Mouse (Mus musculus) stomach, embryonic 16.5 days (tissue): Measurements from ENCODE around the gene Mfsd12. TPM values are rescaled to one million over a fixed set of nuclear protein-coding genes. Genes with fewer than 3 reads are reported as not detected.
A peak's percentile ranks its signal among the peaks of the same experiment; 100 is the strongest.

Source experiments
- ATAC-seq: fragments of 200-750 bp; cut with Nextera tagmentation; 2 replicates; pipeline ENCODE4 v1.8.0; 2017; ENCODE audit warnings: moderate number of reproducible peaks, moderate TSS enrichment; ENCODE audit not compliant: insufficient read depth, low FRiP score
- H3K27ac ChIP-seq: fragments of 300-500 bp; sonication (generic); 2 replicates; pipeline ENCODE4 v1.5.1; 2014; ENCODE audit warnings: low read length
- H3K27me3 ChIP-seq: fragments of 300-500 bp; sonication (generic); 2 replicates; pipeline ENCODE4 v1.6.1; 2014; ENCODE audit warnings: low read length, control low read depth, mixed read lengths; ENCODE audit not compliant: control insufficient read depth, insufficient read depth
- H3K36me3 ChIP-seq: fragments of 300-500 bp; sonication (generic); 2 replicates; pipeline ENCODE4 v1.6.1; 2014; ENCODE audit warnings: low read length; ENCODE audit not compliant: control insufficient read depth, insufficient read depth
- H3K4me1 ChIP-seq: fragments of 300-500 bp; sonication (generic); 2 replicates; pipeline ENCODE4 v1.6.1; 2014; ENCODE audit warnings: low read length, control low read depth, mixed read lengths; ENCODE audit not compliant: control insufficient read depth, insufficient read depth
- H3K4me2 ChIP-seq: fragments of 300-500 bp; sonication (generic); 2 replicates; pipeline ENCODE4 v1.6.1; 2014; ENCODE audit warnings: low read depth, low read length, mixed read lengths
- H3K4me3 ChIP-seq: fragments of 300-500 bp; sonication (generic); replicated peaks from 2 replicates; pipeline ENCODE4 v1.5.1; 2014; ENCODE audit warnings: mild to moderate bottlenecking, low read length
- H3K9ac ChIP-seq: fragments of 300-500 bp; sonication (generic); 2 replicates; pipeline ENCODE4 v1.6.1; 2014; ENCODE audit warnings: low read length
- H3K9me3 ChIP-seq: fragments of 300-500 bp; sonication (generic); replicated peaks from 2 replicates; pipeline ENCODE4 v1.6.1; 2016; ENCODE audit warnings: low read length, control low read depth; ENCODE audit not compliant: control insufficient read depth
- WGBS: fragments of 180-500 bp; shearing (Covaris S2); extraction: QIAGEN DNeasy Blood & Tissue Kit; methylation state at CpG from one replicate; pipeline ENCODE4 v1.1.7; 2014; 5-methylcytosine and 5-hydroxymethylcytosine counted together
- polyA plus RNA-seq: library from polyadenylated mRNA; unstranded; fragments of >200 nt; fragmentation: Nextera tagmentation; extraction: Ambion mirVana; gene quantifications from 2 replicates; pipeline ENCODE4 v1.2.1, GENCODE M21; 2015

Gene Mfsd12
- polyA plus RNA-seq, 1 experiment from 2014 or later: 8.6 TPM

DNA sequence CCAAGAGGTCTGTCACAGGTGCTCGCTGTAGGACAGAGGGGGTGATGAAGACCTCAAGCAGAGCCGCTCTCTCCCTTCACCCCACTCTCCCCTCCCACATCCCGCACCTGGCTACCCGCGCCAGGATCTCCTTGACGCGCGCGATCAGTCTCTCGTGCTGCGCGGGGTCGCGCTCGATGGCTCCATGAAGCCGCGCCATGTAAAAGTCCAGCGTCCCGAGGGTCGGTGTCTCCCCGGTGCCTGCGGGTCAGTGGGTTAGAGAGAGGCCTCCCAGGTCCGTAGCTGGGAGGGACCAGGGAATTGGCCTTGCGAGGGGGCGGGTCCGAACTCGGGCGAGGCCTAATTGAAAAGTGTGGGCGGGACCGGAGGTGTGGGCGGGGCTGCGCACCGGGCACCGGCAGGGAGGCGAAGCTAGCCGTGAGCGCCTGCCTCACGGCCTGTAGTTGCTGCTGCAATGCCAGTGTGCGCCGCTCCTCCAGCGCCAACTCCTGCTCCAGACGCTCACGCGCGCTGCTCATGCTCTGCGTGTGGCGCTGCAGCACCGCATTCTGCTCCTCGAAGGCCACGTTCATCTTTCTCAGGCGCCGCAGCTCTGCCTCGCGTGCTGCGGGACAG, 10.7 kb upstream of the Mfsd12 start:
- Histone ChIP-seq H3K4me2 (peak overlapping the region; percentile 62), H3K36me3 (peaks cover 12% of the 10 kb centered on the region; the same call in 1 of the 2 replicates), H3K4me1 (peaks cover 36% of the 10 kb centered on the region), H3K9me3 (no peaks in the 10 kb centered on the region), H3K27me3 (peaks cover 20% of the 10 kb centered on the region), H3K9ac (peak overlapping the region; percentile 32), H3K27ac (no peak overlapping the region; the same call in 1 of the 2 replicates), H3K4me3 (peak overlapping the region; percentile 38)
- ATAC-seq: peak; percentile 20
- WGBS: 14% methylated on average over 54 of the region's 55 CpGs

DNA sequence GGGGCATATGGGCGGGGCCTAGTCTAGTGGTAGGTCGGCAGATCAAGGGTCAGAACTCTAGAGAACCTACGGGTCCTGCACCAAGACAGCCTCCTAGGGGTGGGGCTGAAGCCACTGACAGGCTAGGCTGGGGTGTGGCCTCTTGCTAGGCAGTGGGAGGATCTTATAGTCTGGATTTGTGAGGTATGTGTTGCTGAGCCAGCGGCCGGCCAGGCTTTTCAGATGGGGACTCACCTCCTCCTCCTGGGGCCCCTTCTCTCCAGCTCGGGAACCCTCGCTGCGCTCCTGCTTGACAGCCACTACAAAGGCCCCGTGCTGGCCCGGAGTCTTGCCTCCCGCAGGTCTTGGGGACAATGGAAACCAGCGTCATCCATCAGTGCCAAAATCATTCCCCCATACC, 8.1 kb upstream of the Mfsd12 start:
- Histone ChIP-seq H3K4me2 (peak overlapping the region; percentile 94), H3K27me3 (no peaks in the 10 kb centered on the region), H3K4me3 (peak overlapping the region; percentile 79), H3K36me3 (peaks cover 12% of the 10 kb centered on the region; the same call in 1 of the 2 replicates), H3K4me1 (peaks cover 31% of the 10 kb centered on the region), H3K27ac (peak overlapping the region; percentile 88), H3K9me3 (no peaks in the 10 kb centered on the region), H3K9ac (peak overlapping the region; percentile 95)
- 4% methylated on average over 12 of the region's 12 CpGs for WGBS
- peak; percentile 19; the same call in 1 of the 2 replicates for ATAC-seq

DNA sequence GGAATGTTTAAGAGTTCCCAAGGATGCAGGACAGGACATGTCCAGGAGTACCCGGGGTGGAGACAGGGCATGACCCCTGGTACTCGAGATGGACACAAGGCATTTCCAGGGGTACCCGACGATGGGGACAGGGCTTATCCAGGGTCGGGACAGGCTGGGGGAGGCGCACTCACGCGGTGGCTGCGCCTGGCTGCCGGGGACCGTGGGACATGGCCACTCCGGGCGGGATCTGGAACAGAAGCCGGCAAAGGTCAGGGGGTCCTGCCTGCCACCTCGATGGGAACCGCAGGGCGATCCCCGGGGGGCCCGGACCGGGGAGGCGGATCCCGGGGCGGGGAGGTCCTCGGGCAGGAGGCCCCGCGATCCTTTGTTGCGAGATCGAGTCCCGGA, 7.3 kb upstream of the Mfsd12 start:
- WGBS: under 1% methylated on average over 29 of the region's 29 CpGs
- H3K27me3 ChIP-seq: no peaks in the 10 kb centered on the region

DNA sequence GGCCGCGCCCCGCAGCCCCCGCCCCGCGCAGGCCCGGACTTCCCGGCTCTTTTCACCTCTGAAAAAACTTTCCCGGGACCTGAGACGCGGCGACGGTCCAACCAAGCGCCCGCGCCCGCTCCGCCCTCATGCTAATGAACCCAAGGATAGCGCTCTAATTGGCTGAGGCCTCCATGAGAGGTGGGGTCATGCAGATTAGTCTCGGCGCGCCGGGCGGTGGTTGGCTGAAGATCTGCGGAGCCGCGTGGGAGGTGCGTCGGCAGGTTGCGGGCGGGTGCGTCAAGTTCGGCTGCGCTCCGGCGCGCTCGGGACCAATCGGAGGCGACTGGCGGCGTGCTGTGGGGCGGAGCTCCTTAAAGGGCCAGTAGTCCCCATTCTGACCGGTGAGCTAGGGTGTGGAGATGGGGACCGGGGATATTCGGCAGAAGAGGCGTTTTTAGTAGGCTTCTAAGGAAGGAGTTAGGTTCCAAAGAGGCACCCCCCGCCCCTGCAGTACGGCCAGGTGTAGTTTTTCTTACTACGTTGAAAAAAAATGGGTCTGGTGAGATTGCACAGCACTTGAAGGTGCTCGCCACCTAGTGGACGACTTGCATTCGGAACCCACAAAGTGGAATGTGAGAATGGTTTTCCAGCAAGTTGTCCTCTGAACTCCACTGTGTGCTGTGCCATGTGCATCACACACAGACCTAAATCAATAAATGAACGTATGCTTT, 6.8 kb upstream of the Mfsd12 start, which contains the start of gene Hmg20b:
TSS of gene Hmg20b (minus strand) at position 130 of the 713 bp plus-strand sequence.
- peaks cover 31% of the 10 kb centered on the region for H3K4me1 ChIP-seq
- under 1% methylated on average over 54 of the region's 54 CpGs for WGBS
- H3K27ac ChIP-seq: peak within 1 kb of the TSS; percentile 88
- H3K4me3 ChIP-seq: peak within 1 kb of the TSS; percentile 79
- peak within 1 kb of the TSS; percentile 94 for H3K4me2 ChIP-seq
- H3K36me3 ChIP-seq: peaks cover 12% of the 10 kb centered on the region; the same call in 1 of the 2 replicates
- H3K27me3 ChIP-seq: no peaks in the 10 kb centered on the region
- H3K9ac ChIP-seq: peak within 1 kb of the TSS; percentile 95
- no peaks in the 10 kb centered on the region for H3K9me3 ChIP-seq
- peak; percentile 95 for ATAC-seq

More for the DNA sequence above, 7.3 kb upstream of the Mfsd12 start:
- Histone ChIP-seq H3K27ac (peak overlapping the region; percentile 88), H3K9me3 (no peaks in the 10 kb centered on the region), H3K9ac (peak overlapping the region; percentile 95), H3K4me2 (peak overlapping the region; percentile 94), H3K36me3 (peaks cover 12% of the 10 kb centered on the region; the same call in 1 of the 2 replicates), H3K4me3 (peak overlapping the region; percentile 79), H3K4me1 (peaks cover 31% of the 10 kb centered on the region)
- peak; percentile 3 for ATAC-seq

DNA sequence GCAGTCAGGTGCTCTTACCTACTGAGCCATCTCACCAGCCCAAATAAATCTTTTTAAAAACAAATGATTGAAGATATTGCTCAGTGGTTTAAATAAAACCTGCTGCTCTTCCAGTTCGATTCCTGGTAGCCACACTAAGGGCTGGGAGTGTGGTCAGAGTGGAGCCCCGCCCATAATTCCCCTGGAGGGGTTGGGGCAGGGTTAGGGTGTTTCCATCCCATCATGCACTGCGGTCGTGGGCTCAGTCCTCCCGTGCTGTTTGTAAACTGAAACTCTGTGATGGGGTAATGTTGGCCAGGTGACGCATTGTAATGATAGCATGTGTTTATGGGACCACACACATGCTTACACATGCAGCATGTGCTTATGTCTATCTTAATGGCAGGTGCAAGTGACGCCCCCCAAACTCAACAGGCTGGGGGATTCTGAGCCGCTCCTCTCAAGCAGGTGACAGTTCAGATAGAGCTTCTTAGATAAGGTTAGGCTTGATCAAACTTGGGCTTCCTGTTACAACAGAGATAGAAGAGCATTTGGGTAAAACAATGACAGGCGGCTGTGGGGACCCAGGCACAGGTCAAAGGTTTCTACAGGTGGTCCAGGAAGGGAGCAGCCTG, 5.5 kb upstream of the Mfsd12 start:
- no peak overlapping the region for H3K9ac ChIP-seq
- no peaks in the 10 kb centered on the region for H3K27me3 ChIP-seq
- no peak overlapping the region for H3K4me2 ChIP-seq
- H3K9me3 ChIP-seq: no peaks in the 10 kb centered on the region
- H3K27ac ChIP-seq: no peak overlapping the region
- no peak for ATAC-seq
- peaks cover 27% of the 10 kb centered on the region for H3K4me1 ChIP-seq
- WGBS: 13% methylated on average over 9 of the region's 9 CpGs
- H3K4me3 ChIP-seq: no peak overlapping the region
- peaks cover 12% of the 10 kb centered on the region; the same call in 1 of the 2 replicates for H3K36me3 ChIP-seq

DNA sequence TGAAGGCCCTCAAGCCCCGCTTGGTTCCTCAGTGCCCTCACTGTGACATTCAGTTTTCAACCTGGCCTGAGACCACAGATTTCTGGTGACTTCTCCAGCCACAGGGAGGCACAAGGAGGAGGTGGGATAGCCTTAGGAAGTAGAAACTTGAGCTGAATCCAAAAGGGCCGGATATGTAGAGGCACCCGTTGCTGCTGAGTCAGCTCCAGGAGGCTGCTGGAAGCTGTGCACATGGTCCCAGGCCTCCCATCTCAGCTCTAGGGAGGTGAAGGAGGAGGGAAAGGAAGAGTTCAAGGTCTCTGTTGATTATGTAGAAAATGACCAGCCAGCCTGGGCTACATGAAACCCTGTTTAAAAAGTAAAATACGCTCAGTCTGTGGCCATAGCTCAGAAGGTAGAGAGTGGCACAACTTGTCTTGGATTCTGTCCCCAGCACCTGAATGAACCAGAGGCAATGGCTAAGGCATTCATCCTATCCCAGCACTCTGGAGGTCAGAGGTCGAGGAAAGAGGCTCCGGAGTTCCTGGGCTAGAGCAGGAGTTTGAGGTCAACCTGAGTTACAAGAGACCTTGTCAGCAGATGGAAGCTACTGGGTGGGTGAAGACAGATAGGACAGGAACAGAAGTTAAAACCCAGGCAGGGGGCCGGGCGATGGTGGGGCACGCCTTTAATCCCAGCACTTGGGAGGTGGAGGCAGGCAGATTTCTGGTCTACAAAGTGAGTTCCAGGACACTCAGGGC, 2.4 kb upstream of the Mfsd12 start:
- 72% methylated on average over 9 of the region's 9 CpGs for WGBS
- H3K4me2 ChIP-seq: no peak overlapping the region
- no peak overlapping the region for H3K4me3 ChIP-seq
- H3K36me3 ChIP-seq: no peaks in the 10 kb centered on the region
- H3K27ac ChIP-seq: no peak overlapping the region
- ATAC-seq: no peak
- H3K27me3 ChIP-seq: no peaks in the 10 kb centered on the region
- peaks cover 21% of the 10 kb centered on the region for H3K4me1 ChIP-seq
- H3K9ac ChIP-seq: no peak overlapping the region
- H3K9me3 ChIP-seq: no peaks in the 10 kb centered on the region

DNA sequence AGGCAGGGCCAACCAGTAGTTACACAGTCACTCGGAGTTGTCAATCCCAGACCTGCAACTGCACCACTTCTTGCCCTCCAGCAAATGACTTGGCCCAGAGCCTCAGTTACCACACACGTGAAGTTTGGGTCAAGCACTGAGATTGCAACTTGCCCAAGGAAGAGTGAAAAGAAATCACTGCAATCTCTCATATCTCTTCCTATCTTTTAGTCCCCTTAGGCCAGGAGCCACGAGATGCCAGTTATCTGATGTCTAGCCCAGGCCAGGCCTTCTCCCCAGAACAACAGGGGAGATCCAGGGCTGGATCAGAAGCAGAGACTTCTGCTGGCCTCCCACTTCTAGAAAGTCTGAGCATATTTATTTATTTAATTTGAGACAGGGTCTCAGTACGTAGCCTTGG, 1.8 kb upstream of the Mfsd12 start:
- Histone ChIP-seq H3K36me3 (no peaks in the 10 kb centered on the region), H3K9me3 (no peaks in the 10 kb centered on the region), H3K4me1 (peaks cover 22% of the 10 kb centered on the region), H3K27ac (no peak overlapping the region), H3K4me3 (no peak overlapping the region), H3K4me2 (no peak overlapping the region), H3K27me3 (no peaks in the 10 kb centered on the region), H3K9ac (no peak overlapping the region)
- ATAC-seq: no peak
- 80% methylated on average over 4 of the region's 4 CpGs for WGBS

DNA sequence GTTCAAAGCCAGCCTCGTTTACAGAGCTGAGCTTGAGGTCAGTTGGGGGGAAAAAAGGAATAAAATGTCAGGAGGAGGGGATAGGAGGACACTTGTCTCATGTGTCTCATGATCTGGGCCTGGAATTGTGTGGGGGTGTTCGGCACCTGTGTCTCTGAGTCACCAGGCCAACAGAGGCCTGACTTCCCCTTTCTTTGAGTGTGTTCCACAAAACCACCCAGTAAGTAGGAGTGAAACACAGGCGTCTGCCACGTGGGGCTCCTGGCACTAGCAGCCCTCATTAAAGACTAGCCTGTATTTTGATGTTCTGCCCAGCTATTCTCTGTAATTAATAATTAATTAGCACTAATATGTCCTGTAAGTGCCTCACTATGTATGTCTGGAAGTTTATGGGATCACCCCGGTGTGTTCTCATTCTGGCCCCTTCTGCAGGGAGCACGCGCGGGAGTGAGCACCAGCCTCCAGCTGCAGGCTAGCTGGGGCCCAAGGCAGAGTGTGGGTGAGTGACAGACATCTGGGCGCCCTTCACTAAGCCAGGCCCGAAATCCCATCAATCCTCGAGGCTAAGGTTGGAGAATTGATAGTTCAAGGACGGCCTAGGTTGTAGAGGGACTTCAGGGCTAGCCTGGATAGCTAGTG, 820 bp upstream of the Mfsd12 start:
- WGBS: 49% methylated on average over 12 of the region's 12 CpGs
- H3K27ac ChIP-seq: peak overlapping the region; percentile 27; the same call in 1 of the 2 replicates

More for the DNA sequence above, 820 bp upstream of the Mfsd12 start:
- Histone ChIP-seq H3K4me1 (peaks cover 27% of the 10 kb centered on the region), H3K4me2 (peak overlapping the region; percentile 99), H3K36me3 (0 out of 2 replicates have a peak, but pooled peaks cover 2% of the 10 kb centered on the region), H3K9me3 (no peaks in the 10 kb centered on the region), H3K9ac (peak overlapping the region; percentile 65), H3K4me3 (peak overlapping the region; percentile 80), H3K27me3 (no peaks in the 10 kb centered on the region)
- no peak for ATAC-seq
